ENCODE assay signal across 8 mouse cellular contexts in the genomic region with DNA sequence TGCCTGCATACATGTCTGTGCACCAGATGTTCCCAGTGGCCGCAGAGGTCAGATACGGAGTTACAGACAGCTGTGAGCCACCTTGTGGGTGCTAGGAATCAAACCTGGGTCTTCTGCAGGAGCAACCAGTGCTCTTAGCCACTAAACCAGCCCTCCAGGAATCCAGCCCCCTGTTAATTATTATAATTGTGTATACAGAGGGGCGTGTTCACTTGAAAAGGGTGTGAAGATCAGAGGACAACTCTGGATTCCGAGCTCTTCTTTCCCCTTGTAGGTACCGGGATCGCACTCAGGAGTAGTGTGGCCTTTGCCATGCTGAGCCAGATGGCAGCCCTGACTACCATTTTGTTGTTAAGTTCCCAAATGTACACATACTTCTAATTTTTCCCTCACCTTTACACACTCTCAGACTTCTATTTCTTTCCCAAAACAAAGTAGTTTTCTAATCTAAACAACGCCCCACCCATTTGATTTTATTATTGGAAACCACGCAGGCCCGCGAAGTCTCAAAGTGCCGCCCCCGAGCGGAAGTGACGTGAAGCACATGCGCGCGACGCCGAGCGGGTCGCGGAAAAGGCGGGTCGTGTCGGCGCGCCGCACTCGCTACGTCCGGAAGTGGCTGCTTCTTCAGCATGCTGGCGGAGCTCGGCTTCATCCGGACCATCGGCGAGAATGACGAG. TPM values are rescaled to one million over a fixed set of nuclear protein-coding genes. Genes with fewer than 3 reads are reported as not detected.
DNase-seq lines count a peak whose midpoint lies in the region; ATAC-seq lines count a peak whose summit lies in the region.

A gene (plus strand): TSS at position 492 of the 680 bp plus-strand sequence.

- DNase-seq in c-Kit-negative CD71-positive TER-119-positive erythroid progenitor cells, embryonic 14.5 days (ENCODE audit: low read depth, low spot score): peak; percentile 79
- DNase-seq in fibroblast of lung, adult 2 months (ENCODE audit: low read depth): peak; percentile 78
- peak; percentile 95 for DNase-seq in kidney, postnatal 14 days
- peak; percentile 86 for DNase-seq in liver, embryonic 13.5 days
- DNase-seq in neural tube, embryonic 10.5 days (ENCODE audit: extremely low spot score, low spot score): peak; percentile 94

- H3K4me3 ChIP-seq in heart, embryonic 14.5 days (ENCODE audit: control insufficient read depth in 1 of 2, insufficient read depth in 1 of 2, low read depth in 1 of 2, low read length in 2 of 2): peak within 1 kb of the TSS; percentile 76 to 89
- H3K4me3 ChIP-seq in liver, embryonic 13.5 days (replicated peaks): peak within 1 kb of the TSS; percentile 90
- peak within 1 kb of the TSS; percentile 91 for H3K4me3 ChIP-seq in stomach, embryonic 16.5 days (replicated peaks; ENCODE audit: low read length)

- H3K27me3 ChIP-seq in heart, embryonic 14.5 days (ENCODE audit: control insufficient read depth, insufficient read depth, low read length): no peaks in the 10 kb centered on the region
- H3K27me3 ChIP-seq in liver, embryonic 13.5 days: no peaks in the 10 kb centered on the region
- no peaks in the 10 kb centered on the region for H3K27me3 ChIP-seq in stomach, embryonic 16.5 days (ENCODE audit: control insufficient read depth, insufficient read depth, low read length)

- peak within 1 kb of the TSS; percentile 92 for H3K9ac ChIP-seq in heart, embryonic 14.5 days (ENCODE audit: low read length)
- H3K9ac ChIP-seq in liver, embryonic 13.5 days: peak within 1 kb of the TSS; percentile 90
- H3K9ac ChIP-seq in stomach, embryonic 16.5 days (ENCODE audit: low read length): peak within 1 kb of the TSS; percentile 83

- H3K27ac ChIP-seq in heart, embryonic 14.5 days (replicated peaks in 1 of 2; ENCODE audit: control insufficient read depth in 1 of 2, insufficient read depth in 1 of 2, low read depth in 2 of 2, low read length in 2 of 2): peak within 1 kb of the TSS; percentile 72 to 77
- peak within 1 kb of the TSS; percentile 92 for H3K27ac ChIP-seq in liver, embryonic 13.5 days
- peak within 1 kb of the TSS; percentile 72 for H3K27ac ChIP-seq in stomach, embryonic 16.5 days (ENCODE audit: low read length)

- H3K9me3 ChIP-seq in heart, embryonic 14.5 days (ENCODE audit: control insufficient read depth, low read length): no peaks in the 10 kb centered on the region
- H3K9me3 ChIP-seq in liver, embryonic 13.5 days (replicated peaks): no peaks in the 10 kb centered on the region
- H3K9me3 ChIP-seq in stomach, embryonic 16.5 days (replicated peaks; ENCODE audit: control insufficient read depth, low read length): no peaks in the 10 kb centered on the region

- 2% methylated on average over 37 of the region's 37 CpGs for WGBS in heart, embryonic 14.5 days
- WGBS in liver, embryonic 13.5 days (ENCODE audit: insufficient replicate concordance): 2% methylated on average over 37 of the region's 37 CpGs
- 2% methylated on average over 37 of the region's 37 CpGs for whole genome bisulfite sequencing in stomach, embryonic 16.5 days

- H3K36me3 ChIP-seq in heart, embryonic 14.5 days (ENCODE audit: control insufficient read depth, insufficient read depth, low read length): peaks cover 21% of the 10 kb centered on the region
- H3K36me3 ChIP-seq in liver, embryonic 13.5 days: peaks cover 31% of the 10 kb centered on the region
- peaks cover 6% of the 10 kb centered on the region; the same call in 1 of the 2 replicates for H3K36me3 ChIP-seq in stomach, embryonic 16.5 days (ENCODE audit: control insufficient read depth, insufficient read depth, low read length)

- peak within 1 kb of the TSS; percentile 96 for H3K4me2 ChIP-seq in heart, embryonic 14.5 days (ENCODE audit: low read length)
- peak within 1 kb of the TSS; percentile 93 for H3K4me2 ChIP-seq in liver, embryonic 13.5 days
- peak within 1 kb of the TSS; percentile 94 for H3K4me2 ChIP-seq in stomach, embryonic 16.5 days (ENCODE audit: low read depth, low read length)

- ATAC-seq in CD4-positive, CD25-positive, alpha-beta regulatory T cell, adult 4 months: peak; percentile 95
- peak; percentile 71 for ATAC-seq in heart, embryonic 14.5 days (ENCODE audit: insufficient number of reproducible peaks, insufficient read depth, low FRiP score, low read depth)
- ATAC-seq in liver, embryonic 13.5 days (ENCODE audit: low read depth): peak; percentile 86
- ATAC-seq in stomach, embryonic 16.5 days (ENCODE audit: insufficient read depth, low FRiP score): peak; percentile 90

- peaks cover 8 to 11% of the 10 kb centered on the region in 2 experiments for H3K4me1 ChIP-seq in heart, embryonic 14.5 days (ENCODE audit: control insufficient read depth in 2 of 2, insufficient read depth in 2 of 2, low read length in 2 of 2)
- peaks cover 33% of the 10 kb centered on the region for H3K4me1 ChIP-seq in liver, embryonic 13.5 days (replicated peaks)
- peaks cover 12% of the 10 kb centered on the region for H3K4me1 ChIP-seq in stomach, embryonic 16.5 days (ENCODE audit: control insufficient read depth, insufficient read depth, low read length)

RNA-seq across cellular contexts. Expression of the gene that starts here (rescaled TPM):
- polyA plus RNA-seq in CD4-positive, CD25-positive, alpha-beta regulatory T cell, adult 4 months (2017; shearing (Covaris generic)): 10 to 100 TPM; 33.4 to 61.0 TPM
- 22.2 and 23.0 TPM in 2 replicates for polyA plus RNA-seq in heart, embryonic 14.5 days (2014; fragmentation: Nextera tagmentation; extraction: Ambion mirVana)
- polyA plus RNA-seq in liver, embryonic 13.5 days (2015; fragmentation: Nextera tagmentation; extraction: Ambion mirVana): 53.6 and 59.5 TPM in 2 replicates
- polyA plus RNA-seq in stomach, embryonic 16.5 days (2015; fragmentation: Nextera tagmentation; extraction: Ambion mirVana): 45.8 and 46.0 TPM in 2 replicates

Comparison
In these comparisons a context has a peak if more than half of its experiments do, and no peak if none do; other contexts are left out.
1. Peak in every context shown above with its lines: DNase-seq, ATAC-seq, H3K4me3 ChIP-seq and H3K27ac ChIP-seq.